Mouse (Mus musculus) stomach, embryonic 16.5 days (tissue): ENCODE results near the gene Ube2e1. TPM values are rescaled to one million over a fixed set of nuclear protein-coding genes. Genes with fewer than 3 reads are reported as not detected.
"Not testable (repeated sequence)": the region's sequence is repeated elsewhere in the genome, so short reads cannot be mapped to it uniquely, and the experiment has no call there.

ENCODE experiments used
- ATAC-seq: fragments of 200-750 bp; cut with Nextera tagmentation; 2 replicates; pipeline ENCODE4 v1.8.0; 2017; ENCODE audit warnings: moderate number of reproducible peaks, moderate TSS enrichment; ENCODE audit not compliant: insufficient read depth, low FRiP score
- H3K27ac ChIP-seq: fragments of 300-500 bp; sonication (generic); 2 replicates; pipeline ENCODE4 v1.5.1; 2014; ENCODE audit warnings: low read length
- H3K27me3 ChIP-seq: fragments of 300-500 bp; sonication (generic); 2 replicates; pipeline ENCODE4 v1.6.1; 2014; ENCODE audit warnings: low read length, control low read depth, mixed read lengths; ENCODE audit not compliant: control insufficient read depth, insufficient read depth
- H3K36me3 ChIP-seq: fragments of 300-500 bp; sonication (generic); 2 replicates; pipeline ENCODE4 v1.6.1; 2014; ENCODE audit warnings: low read length; ENCODE audit not compliant: control insufficient read depth, insufficient read depth
- H3K4me1 ChIP-seq: fragments of 300-500 bp; sonication (generic); 2 replicates; pipeline ENCODE4 v1.6.1; 2014; ENCODE audit warnings: low read length, control low read depth, mixed read lengths; ENCODE audit not compliant: control insufficient read depth, insufficient read depth
- H3K4me2 ChIP-seq: fragments of 300-500 bp; sonication (generic); 2 replicates; pipeline ENCODE4 v1.6.1; 2014; ENCODE audit warnings: low read depth, low read length, mixed read lengths
- H3K4me3 ChIP-seq: fragments of 300-500 bp; sonication (generic); replicated peaks from 2 replicates; pipeline ENCODE4 v1.5.1; 2014; ENCODE audit warnings: mild to moderate bottlenecking, low read length
- H3K9ac ChIP-seq: fragments of 300-500 bp; sonication (generic); 2 replicates; pipeline ENCODE4 v1.6.1; 2014; ENCODE audit warnings: low read length
- H3K9me3 ChIP-seq: fragments of 300-500 bp; sonication (generic); replicated peaks from 2 replicates; pipeline ENCODE4 v1.6.1; 2016; ENCODE audit warnings: low read length, control low read depth; ENCODE audit not compliant: control insufficient read depth
- WGBS: fragments of 180-500 bp; shearing (Covaris S2); extraction: QIAGEN DNeasy Blood & Tissue Kit; methylation state at CpG from one replicate; pipeline ENCODE4 v1.1.7; 2014; 5-methylcytosine and 5-hydroxymethylcytosine counted together
- polyA plus RNA-seq: library from polyadenylated mRNA; unstranded; fragments of >200 nt; fragmentation: Nextera tagmentation; extraction: Ambion mirVana; gene quantifications from 2 replicates; pipeline ENCODE4 v1.2.1, GENCODE M21; 2015

Gene Ube2e1
- polyA plus RNA-seq, 1 experiment from 2014 or later = 132 TPM

DNA sequence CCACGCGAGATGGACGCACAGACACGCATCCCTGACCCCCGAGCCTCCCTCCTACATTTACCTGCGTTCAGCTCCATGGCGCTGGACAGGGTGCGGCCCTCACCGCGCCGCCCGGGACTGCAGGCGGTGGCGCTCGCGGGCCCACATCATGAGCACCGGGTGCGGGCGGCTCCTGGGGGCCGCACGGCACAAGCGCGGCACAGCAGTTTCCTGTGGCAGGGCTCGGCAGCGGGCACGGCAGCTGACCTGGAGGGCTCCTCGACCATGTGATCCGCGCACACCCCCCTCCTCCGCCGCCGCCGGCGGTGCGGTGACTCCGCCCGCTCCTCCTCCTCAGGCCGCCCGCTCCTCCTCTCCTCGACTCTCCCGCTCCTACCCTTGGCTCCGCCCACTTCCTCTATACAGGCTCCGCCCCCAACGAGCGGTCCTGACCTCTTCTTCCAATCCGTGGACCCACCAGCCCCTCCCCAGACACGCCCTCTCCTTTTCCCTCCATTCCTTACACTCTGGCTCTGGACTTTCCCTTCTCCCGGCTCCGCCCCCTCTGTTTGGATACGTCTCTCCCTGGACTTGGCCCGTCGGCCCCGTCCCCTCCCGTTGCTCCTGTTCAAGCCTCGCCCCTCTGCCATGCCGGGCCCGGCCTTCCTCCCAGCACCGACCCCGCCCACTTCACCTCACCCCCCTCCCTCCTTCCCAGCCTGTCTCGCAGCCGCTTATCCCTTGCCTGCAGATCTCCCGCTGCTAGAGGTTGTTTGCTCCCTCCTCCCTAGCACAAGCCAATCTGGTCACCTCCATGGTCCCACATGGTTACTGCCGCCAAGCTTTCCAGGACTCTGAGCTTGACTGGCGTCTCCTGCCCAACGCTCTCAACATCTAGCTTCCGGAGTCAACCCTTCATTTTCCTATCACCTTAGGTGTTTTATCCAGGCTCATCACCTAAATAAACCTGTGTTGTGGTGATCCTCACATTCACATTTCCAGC is 92.6 kb downstream of the Ube2e1 start, which contains the start of gene Nr1d2:
Gene Nr1d2 (minus strand): TSS at position 378 of the 982 bp plus-strand sequence.
- Histone ChIP-seq H3K27ac (peak within 1 kb of the TSS; percentile 85), H3K4me3 (peak within 1 kb of the TSS; percentile 77), H3K27me3 (no peaks in the 10 kb centered on the region), H3K4me1 (peaks cover 6% of the 10 kb centered on the region; the same call in 1 of the 2 replicates), H3K9me3 (no peaks in the 10 kb centered on the region), H3K36me3 (no peaks in the 10 kb centered on the region), H3K9ac (peak within 1 kb of the TSS; percentile 83), H3K4me2 (peak within 1 kb of the TSS; percentile 69)
- under 1% methylated on average over 63 of the region's 66 CpGs for WGBS
- peak; percentile 94 for ATAC-seq

GRCm38 (mm10) chr14:18238131-18238749 is 93.4 kb downstream of the Ube2e1 start:
- H3K36me3 ChIP-seq = no peaks in the 10 kb centered on the region
- no peaks in the 10 kb centered on the region for H3K27me3 ChIP-seq
- WGBS = under 1% methylated on average over 66 of the region's 71 CpGs
- ATAC-seq = peak; percentile 90
- peak overlapping the region; percentile 83 for H3K9ac ChIP-seq
- H3K27ac ChIP-seq = peak overlapping the region; percentile 85
- H3K9me3 ChIP-seq = no peaks in the 10 kb centered on the region
- peaks cover 6% of the 10 kb centered on the region; the same call in 1 of the 2 replicates for H3K4me1 ChIP-seq
- H3K4me2 ChIP-seq = peak overlapping the region; percentile 69
- H3K4me3 ChIP-seq = peak overlapping the region; percentile 77

GRCm38 (mm10) chr14:18237381-18237780 is 94.3 kb downstream of the Ube2e1 start:
- H3K4me2 ChIP-seq = peak overlapping the region; percentile 69
- H3K9me3 ChIP-seq = no peaks in the 10 kb centered on the region
- no peak overlapping the region for H3K27ac ChIP-seq
- WGBS = 68% methylated on average over 4 of the region's 4 CpGs
- H3K27me3 ChIP-seq = no peaks in the 10 kb centered on the region
- no peaks in the 10 kb centered on the region for H3K36me3 ChIP-seq
- ATAC-seq = no peak
- no peak overlapping the region for H3K9ac ChIP-seq
- peak overlapping the region; percentile 77; the same call in 1 of the 2 replicates for H3K4me3 ChIP-seq
- H3K4me1 ChIP-seq = peaks cover 6% of the 10 kb centered on the region; the same call in 1 of the 2 replicates

DNA sequence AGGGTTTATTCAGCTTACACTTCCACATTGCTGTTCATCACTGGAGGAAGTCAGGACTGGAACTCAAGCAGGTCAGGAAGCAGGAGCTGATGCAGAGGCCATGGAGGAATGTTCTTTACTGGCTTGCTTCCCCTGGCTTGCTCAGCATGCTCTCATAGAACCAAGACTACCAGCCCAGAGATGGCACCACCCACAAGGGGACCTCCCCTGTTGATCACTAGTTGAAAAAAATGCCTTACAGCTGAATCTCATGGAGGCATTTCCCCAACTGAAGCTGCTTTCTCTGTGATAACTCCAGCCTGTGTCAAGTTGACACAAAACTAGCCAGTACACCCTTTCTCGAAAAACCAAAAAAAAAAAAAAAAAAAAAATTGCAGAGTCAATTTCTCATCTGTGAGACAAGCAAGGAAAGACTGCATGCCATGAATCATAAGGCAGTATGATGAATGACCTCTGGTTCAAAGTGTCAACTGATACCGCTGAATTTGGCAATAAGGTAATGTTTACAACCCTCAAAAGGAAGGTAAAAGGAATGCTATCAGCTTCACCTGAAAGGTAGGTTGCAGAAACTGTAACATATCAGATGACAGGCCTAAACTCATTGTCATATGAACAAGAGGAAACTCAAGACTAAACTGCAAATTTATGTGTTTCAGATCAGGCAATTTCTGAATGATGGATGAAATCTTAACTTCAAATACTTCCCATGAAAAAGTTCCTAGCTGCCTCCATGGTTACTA is 95.0 kb downstream of the Ube2e1 start:
- H3K4me2 ChIP-seq, H3K27me3 ChIP-seq, H3K36me3 ChIP-seq, H3K4me1 ChIP-seq, ATAC-seq, H3K9ac ChIP-seq, H3K4me3 ChIP-seq, H3K9me3 ChIP-seq, H3K27ac ChIP-seq: not testable (repeated sequence)
- WGBS = 60% methylated on average over 2 of the region's 2 CpGs

DNA sequence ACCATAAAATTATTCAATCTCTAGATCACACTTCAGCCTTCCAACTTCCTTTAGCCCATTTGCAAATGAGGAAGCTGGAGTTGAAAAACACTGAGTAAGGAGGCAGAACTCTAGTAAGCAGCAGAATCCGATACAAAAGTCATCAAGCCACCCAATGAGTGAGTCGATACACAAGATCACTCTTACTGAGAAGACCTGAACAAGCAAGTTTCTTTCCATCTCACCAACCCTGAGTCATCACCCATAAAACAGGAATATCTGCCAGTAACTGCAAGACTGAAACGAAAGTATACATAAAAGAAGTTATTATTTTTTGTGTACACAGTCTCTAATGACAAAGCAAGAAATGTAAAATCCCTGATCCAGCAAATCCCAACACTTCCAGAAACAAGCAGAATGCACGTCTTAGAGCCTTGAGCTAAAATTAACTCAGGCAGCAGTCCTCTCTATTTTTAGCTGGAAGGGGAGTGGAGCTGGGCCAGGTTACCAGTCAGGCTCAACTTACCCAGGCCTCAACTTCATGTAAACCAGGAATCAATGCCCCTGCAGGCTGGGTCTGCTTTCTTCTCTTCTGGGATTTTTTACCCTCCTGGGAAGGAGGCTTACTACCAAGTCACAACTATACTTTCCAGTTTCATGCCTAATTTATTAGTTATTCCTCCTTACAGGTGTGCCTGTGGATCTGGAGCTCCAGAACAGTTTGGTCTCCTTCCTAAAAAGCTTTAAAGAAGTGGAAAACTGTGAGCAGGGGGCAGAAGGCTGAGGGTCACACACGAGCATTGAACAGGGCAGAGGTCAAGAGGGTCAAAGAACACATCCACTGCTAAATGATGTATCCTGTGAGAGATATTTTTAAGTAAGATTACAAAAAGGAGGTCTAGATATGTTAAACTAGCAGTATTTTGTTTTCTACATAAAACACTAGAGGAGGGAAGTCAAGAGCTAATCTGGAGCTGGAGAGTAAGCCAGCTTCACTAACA is 97.4 kb downstream of the Ube2e1 start:
- no peaks in the 10 kb centered on the region for H3K9me3 ChIP-seq
- H3K4me3 ChIP-seq = no peak overlapping the region
- H3K36me3 ChIP-seq = no peaks in the 10 kb centered on the region
- H3K4me1 ChIP-seq = peaks cover 6% of the 10 kb centered on the region; the same call in 1 of the 2 replicates
- H3K4me2 ChIP-seq = no peak overlapping the region
- H3K9ac ChIP-seq = no peak overlapping the region
- peak overlapping the region; percentile 60 for H3K27ac ChIP-seq
- 42% methylated on average over 5 of the region's 5 CpGs for WGBS
- H3K27me3 ChIP-seq = no peaks in the 10 kb centered on the region
- ATAC-seq = no peak

DNA sequence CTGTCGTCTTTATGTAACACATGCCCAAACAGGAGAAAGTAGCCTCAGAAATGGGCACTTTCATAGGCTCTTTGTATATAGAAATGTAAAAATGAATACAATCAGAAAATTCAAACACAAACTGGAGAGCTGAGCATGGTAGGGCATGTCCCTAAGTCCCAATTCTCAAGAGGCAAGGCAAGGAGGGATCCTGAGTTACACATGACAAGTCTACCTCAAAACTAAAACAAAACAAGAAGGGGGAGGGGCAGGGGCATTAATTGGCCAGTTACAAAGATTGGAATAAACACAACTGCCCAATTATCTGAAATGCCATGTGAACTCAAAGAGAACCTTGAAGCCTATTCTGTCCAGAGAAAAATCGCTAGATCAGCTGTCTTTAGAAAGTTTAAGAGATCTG is 98.6 kb downstream of the Ube2e1 start:
- H3K4me3 ChIP-seq = no peak overlapping the region
- H3K4me1 ChIP-seq = peaks cover 6% of the 10 kb centered on the region; the same call in 1 of the 2 replicates
- ATAC-seq = no peak
- no peaks in the 10 kb centered on the region for H3K27me3 ChIP-seq
- no peak overlapping the region for H3K9ac ChIP-seq
- no peaks in the 10 kb centered on the region for H3K9me3 ChIP-seq
- 79% methylated on average over 2 of the region's 2 CpGs for WGBS
- no peaks in the 10 kb centered on the region for H3K36me3 ChIP-seq
- H3K27ac ChIP-seq = no peak overlapping the region
- no peak overlapping the region for H3K4me2 ChIP-seq
